Mouse (Mus musculus) intestine, postnatal 0 days (tissue): ENCODE results near the gene Vmn1r41. TPM values are rescaled to one million over a fixed set of nuclear protein-coding genes. Genes with fewer than 3 reads are reported as not detected.

Experiments used
- ATAC-seq: fragments of 200-750 bp; cut with Nextera tagmentation; 2 replicates; pipeline ENCODE4 v1.8.0; 2017; ENCODE audit warnings: mild to moderate bottlenecking, moderate TSS enrichment, moderate library complexity
- H3K27ac ChIP-seq: fragments of 300-500 bp; sonication (generic); 2 replicates; pipeline ENCODE4 v1.5.1; 2014; ENCODE audit warnings: mild to moderate bottlenecking, low read depth, low read length, moderate library complexity
- H3K27me3 ChIP-seq: fragments of 300-500 bp; sonication (generic); replicated peaks from 2 replicates; pipeline ENCODE4 v1.6.1; 2014; ENCODE audit warnings: low read length, mixed read lengths; ENCODE audit not compliant: control insufficient read depth, insufficient read depth
- H3K36me3 ChIP-seq: fragments of 300-500 bp; sonication (generic); 2 replicates; pipeline ENCODE4 v1.6.1; 2014; ENCODE audit warnings: mild to moderate bottlenecking, moderate library complexity; ENCODE audit not compliant: control insufficient read depth, insufficient read depth
- H3K4me1 ChIP-seq: fragments of 300-500 bp; sonication (generic); replicated peaks from 2 replicates; pipeline ENCODE4 v1.6.1; 2014; ENCODE audit warnings: antibody characterized with exemption, low read length, mixed read lengths; ENCODE audit not compliant: control insufficient read depth, insufficient read depth
- H3K4me2 ChIP-seq: fragments of 300-500 bp; sonication (generic); replicated peaks from 2 replicates; pipeline ENCODE4 v1.6.1; 2014; ENCODE audit warnings: low read depth, mild to moderate bottlenecking, moderate library complexity
- H3K4me3 ChIP-seq: fragments of 300-500 bp; sonication (generic); 2 replicates; pipeline ENCODE4 v1.5.1; 2014; ENCODE audit warnings: low read depth, low read length
- H3K9ac ChIP-seq: fragments of 300-500 bp; sonication (generic); 2 replicates; pipeline ENCODE4 v1.6.1; 2014; ENCODE audit warnings: mild to moderate bottlenecking, low read depth, low read length
- H3K9me3 ChIP-seq: fragments of 300-500 bp; sonication (generic); 2 replicates; pipeline ENCODE4 v1.6.1; 2016; ENCODE audit warnings: mixed run types; ENCODE audit not compliant: control insufficient read depth
- CTCF ChIP-seq: sonication (generic); IDR thresholded peaks from 2 replicates; pipeline ENCODE4 v1.5.1; 2016; ENCODE audit warnings: low read depth, mild to moderate bottlenecking, control low read depth, antibody characterized with exemption, moderate library complexity
- WGBS: fragments of 180-500 bp; shearing (Covaris S2); extraction: QIAGEN DNeasy Blood & Tissue Kit; methylation state at CpG from one replicate; pipeline ENCODE4 v1.1.7; 2014; 5-methylcytosine and 5-hydroxymethylcytosine counted together
- polyA plus RNA-seq: library from polyadenylated mRNA; unstranded; fragments of >200 nt; fragmentation: Nextera tagmentation; extraction: Ambion mirVana; gene quantifications from 2 replicates; pipeline ENCODE4 v1.2.1, GENCODE M21; 2015

Vmn1r41 gene
- not detected in 2 replicates for polyA plus RNA-seq

GRCm38 (mm10) chr6:89740466-89740865, at the start of gene Vmn1r41:
Gene Vmn1r41, plus strand, starts transcription at chr6:89740766.
- TF ChIP-seq CTCF: no peak
- Histone ChIP-seq H3K4me2 (no peak within 1 kb of the TSS), H3K4me3 (no peak within 1 kb of the TSS), H3K9ac (no peak within 1 kb of the TSS), H3K27me3 (no peaks in the 10 kb centered on the region), H3K9me3 (no peaks in the 10 kb centered on the region), H3K36me3 (no peaks in the 10 kb centered on the region), H3K27ac (no peak within 1 kb of the TSS), H3K4me1 (no peaks in the 10 kb centered on the region)
- no peak for ATAC-seq

GRCm38 (mm10) chr6:89706624-89707023, 33.9 kb upstream of the Vmn1r41 start:
- H3K27ac ChIP-seq: no peak overlapping the region
- H3K36me3 ChIP-seq: no peaks in the 10 kb centered on the region
- no peak for ATAC-seq
- H3K27me3 ChIP-seq: no peaks in the 10 kb centered on the region
- H3K4me2 ChIP-seq: no peak overlapping the region
- no peak for TF ChIP-seq CTCF
- peaks cover 5% of the 10 kb centered on the region; the same call in 1 of the 2 replicates for H3K9me3 ChIP-seq
- no peaks in the 10 kb centered on the region for H3K4me1 ChIP-seq
- H3K9ac ChIP-seq: no peak overlapping the region
- H3K4me3 ChIP-seq: no peak overlapping the region
- 72% methylated on average over 2 of the region's 2 CpGs for WGBS

- TF ChIP-seq CTCF: no peak
- no peaks in the 10 kb centered on the region for H3K36me3 ChIP-seq
- no peak within 1 kb of the TSS for H3K9ac ChIP-seq
- H3K4me2 ChIP-seq: no peak within 1 kb of the TSS
- no peak within 1 kb of the TSS for H3K4me3 ChIP-seq
- H3K9me3 ChIP-seq: peaks cover 5% of the 10 kb centered on the region; the same call in 1 of the 2 replicates
- no peaks in the 10 kb centered on the region for H3K27me3 ChIP-seq
- WGBS: 74% methylated on average over 4 of the region's 4 CpGs
- H3K4me1 ChIP-seq: no peaks in the 10 kb centered on the region
- H3K27ac ChIP-seq: no peak within 1 kb of the TSS
- ATAC-seq: no peak
Observed at GRCm38 (mm10) chr6:89707240-89707639, 33.3 kb upstream of the Vmn1r41 start, which contains the start of gene Vmn1r40. Gene Vmn1r40, plus strand, starts transcription at chr6:89707540.

- Histone ChIP-seq H3K27me3 (no peaks in the 10 kb centered on the region), H3K36me3 (no peaks in the 10 kb centered on the region), H3K27ac (no peak overlapping the region), H3K9me3 (no peaks in the 10 kb centered on the region), H3K9ac (no peak overlapping the region), H3K4me3 (no peak overlapping the region), H3K4me2 (no peak overlapping the region), H3K4me1 (no peaks in the 10 kb centered on the region)
- ATAC-seq: no peak
- no peak for TF ChIP-seq CTCF
Observed at GRCm38 (mm10) chr6:89718051-89718450, 22.5 kb upstream of the Vmn1r41 start.

GRCm38 (mm10) chr6:89742811-89743210, 2.2 kb downstream of the Vmn1r41 start:
- Histone ChIP-seq H3K4me1 (no peaks in the 10 kb centered on the region), H3K9me3 (no peaks in the 10 kb centered on the region), H3K4me3 (no peak overlapping the region), H3K9ac (no peak overlapping the region), H3K27ac (no peak overlapping the region), H3K4me2 (no peak overlapping the region), H3K36me3 (no peaks in the 10 kb centered on the region), H3K27me3 (no peaks in the 10 kb centered on the region)
- no peak for TF ChIP-seq CTCF
- ATAC-seq: no peak

- Histone ChIP-seq H3K4me1 (no peaks in the 10 kb centered on the region), H3K27me3 (no peaks in the 10 kb centered on the region), H3K27ac (no peak overlapping the region), H3K9me3 (no peaks in the 10 kb centered on the region), H3K4me3 (no peak overlapping the region), H3K9ac (no peak overlapping the region), H3K36me3 (no peaks in the 10 kb centered on the region), H3K4me2 (no peak overlapping the region)
- no peak for TF ChIP-seq CTCF
- ATAC-seq: no peak
Observed at GRCm38 (mm10) chr6:89790231-89790630, 49.7 kb downstream of the Vmn1r41 start.

Other genes starting within 250 kb of the Vmn1r41 start
- 14.8 and 15.5 TPM in 2 replicates for gene Chchd6, start 145.1 kb upstream of the Vmn1r41 start, polyA plus RNA-seq
- 6.6 and 7.3 TPM in 2 replicates for gene Txnrd3, start 96.8 kb upstream of the Vmn1r41 start, polyA plus RNA-seq
- gene Vmn1r40, start 33.2 kb upstream of the Vmn1r41 start, polyA plus RNA-seq: not detected in 2 replicates
- not detected in 2 replicates for gene Vmn1r42, start 135.6 kb downstream of the Vmn1r41 start, polyA plus RNA-seq
- gene Vmn1r43, start 135.6 kb downstream of the Vmn1r41 start, polyA plus RNA-seq: 0.01 TPM in 1 of 2 replicates, not detected in the other
- gene Vmn1r44, start 142.9 kb downstream of the Vmn1r41 start, polyA plus RNA-seq: not detected in 2 replicates
- not detected in 2 replicates for gene Vmn1r45, start 199.8 kb downstream of the Vmn1r41 start, polyA plus RNA-seq
- not detected in 2 replicates for gene Vmn1r46, start 228.5 kb downstream of the Vmn1r41 start, polyA plus RNA-seq